Mouse (Mus musculus) gastrocnemius, adult 2 months (tissue): ENCODE measurements around the gene Pan2. TPM values are rescaled to one million over a fixed set of nuclear protein-coding genes. Genes with fewer than 3 reads are reported as not detected.

ENCODE experiments used
- DNase-seq: peaks from one replicate; pipeline ENCODE4 v3.0.0; 2022
- H3K27ac ChIP-seq: fragments of 200-600 bp; 2 replicates; pipeline ENCODE4 v1.8.1; 2022; ENCODE audit warnings: mild to moderate bottlenecking
- H3K4me3 ChIP-seq: fragments of 200-600 bp; 2 replicates; pipeline ENCODE4 v1.8.1; 2022; ENCODE audit warnings: mild to moderate bottlenecking, moderate library complexity
- CTCF ChIP-seq: fragments of 200-600 bp; IDR thresholded peaks from 2 replicates; pipeline ENCODE4 v1.8.1; 2022; ENCODE audit warnings: antibody characterized with exemption, mild to moderate bottlenecking, moderate library complexity
- intact Hi-C: fragments of 180-260 bp; cut with DNase I; formaldehyde crosslinking; loops from one replicate; pipeline ENCODE4 v1.15.1; 2025
- total RNA-seq, 2 experiments: library from RNA; stranded (reverse); gene quantifications; 2 replicates each; pipeline ENCODE4 v1.2.3; 2021

Pan2 gene
- total RNA-seq, 2 experiments from 2014 or later, result 5.1 to 5.3 TPM

DNA sequence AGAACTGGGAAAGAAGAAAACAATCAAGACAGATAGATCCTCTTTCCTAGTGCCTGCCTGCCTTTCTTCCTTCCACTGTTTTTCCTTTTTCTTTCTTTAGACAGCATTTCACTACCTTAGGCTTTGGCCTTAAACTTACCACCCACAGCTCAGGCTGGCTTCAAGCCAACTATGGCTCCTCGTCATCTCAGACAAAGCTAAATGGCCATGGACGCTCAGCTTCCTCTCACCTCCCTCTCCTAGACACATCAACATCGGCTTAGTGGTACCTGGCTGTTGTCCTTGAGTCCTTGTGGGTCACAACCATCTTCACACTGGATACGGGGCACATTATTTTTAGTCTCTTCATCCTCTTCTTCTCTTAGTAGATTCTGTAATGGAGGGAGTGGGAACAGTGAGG, 5.9 kb upstream of the Pan2 start:
- Histone ChIP-seq H3K4me3 (no peak overlapping the region), H3K27ac (no peak overlapping the region)
- DNase-seq, result no peak
- TF ChIP-seq CTCF, result no peak
- intact Hi-C loops, result no loop called here

DNA sequence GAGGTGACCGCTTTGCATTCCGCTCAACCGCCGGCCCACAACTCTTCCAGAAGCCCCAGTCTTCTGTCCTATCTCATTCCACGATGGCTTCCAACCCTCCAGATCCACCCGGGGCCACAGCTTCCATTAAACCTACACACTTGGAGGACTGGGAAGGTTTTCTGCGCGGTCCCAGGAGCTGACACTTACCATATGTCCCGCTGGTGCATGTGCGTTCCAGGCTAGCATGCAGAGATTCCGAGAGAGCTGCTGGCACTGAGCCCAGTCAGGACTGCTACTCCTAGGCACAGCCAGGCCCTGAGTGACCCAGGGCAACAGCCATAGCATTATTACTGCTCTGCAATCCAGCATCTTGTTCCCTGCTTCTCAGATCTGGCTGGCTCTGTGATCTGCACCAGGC, 5.5 kb upstream of the Pan2 start:
- no peak for TF ChIP-seq CTCF
- no peak overlapping the region for H3K27ac ChIP-seq
- H3K4me3 ChIP-seq, result no peak overlapping the region
- no peak for DNase-seq
- intact Hi-C loops, result no loop called here

DNA sequence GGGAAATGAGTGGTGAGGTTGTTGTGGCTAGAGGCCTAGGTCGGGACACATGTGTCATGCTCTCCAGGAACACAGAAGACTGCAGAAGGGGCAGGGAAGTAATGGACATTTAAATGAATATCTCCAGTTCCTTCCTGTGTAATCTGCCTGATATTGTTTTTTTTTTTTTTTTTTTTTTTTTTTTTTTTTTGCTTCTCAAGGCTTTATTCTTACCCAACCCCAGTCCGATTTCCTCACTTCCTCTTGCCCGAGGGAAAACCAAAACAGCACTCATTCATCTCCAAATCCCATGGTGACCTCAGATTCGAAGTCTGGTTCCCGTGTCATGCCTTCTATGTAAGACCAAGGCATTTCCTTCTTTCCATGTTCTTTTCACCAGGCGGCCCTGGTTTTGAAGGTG, 4.9 kb upstream of the Pan2 start:
- TF ChIP-seq CTCF, result no peak
- H3K4me3 ChIP-seq, result no peak overlapping the region
- intact Hi-C loops, result no loop called here
- H3K27ac ChIP-seq, result no peak overlapping the region
- DNase-seq, result no peak

DNA sequence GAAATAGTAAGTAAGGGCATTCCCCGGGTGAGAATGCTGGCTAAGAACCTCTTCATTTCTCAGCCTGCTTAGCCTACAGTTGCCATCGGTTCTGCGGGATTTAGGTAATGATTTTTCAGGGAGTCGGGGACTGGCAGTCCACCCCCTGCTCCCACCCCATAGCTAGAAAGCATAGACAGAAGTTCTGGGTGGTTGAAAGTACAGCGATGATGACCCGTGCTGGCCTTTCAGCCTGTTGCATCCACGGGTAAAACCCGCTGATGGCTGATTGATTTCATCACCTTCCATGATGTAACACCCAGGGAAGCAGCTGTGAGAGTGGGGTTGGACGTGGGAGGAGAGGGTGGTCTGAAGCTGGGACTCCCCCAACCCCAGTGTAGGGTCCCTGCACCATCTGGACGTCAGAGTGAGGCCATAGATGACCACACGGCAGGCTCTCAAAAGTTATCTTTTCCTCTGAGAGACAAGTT, 4.4 kb upstream of the Pan2 start, which contains the start of gene Il23a:
Il23a (minus strand) TSS at position 51 of the 470 bp plus-strand sequence.
- no peak for DNase-seq
- Histone ChIP-seq H3K27ac (no peak within 1 kb of the TSS), H3K4me3 (no peak within 1 kb of the TSS)
- intact Hi-C loops, result no loop called here
- TF ChIP-seq CTCF, result no peak

DNA sequence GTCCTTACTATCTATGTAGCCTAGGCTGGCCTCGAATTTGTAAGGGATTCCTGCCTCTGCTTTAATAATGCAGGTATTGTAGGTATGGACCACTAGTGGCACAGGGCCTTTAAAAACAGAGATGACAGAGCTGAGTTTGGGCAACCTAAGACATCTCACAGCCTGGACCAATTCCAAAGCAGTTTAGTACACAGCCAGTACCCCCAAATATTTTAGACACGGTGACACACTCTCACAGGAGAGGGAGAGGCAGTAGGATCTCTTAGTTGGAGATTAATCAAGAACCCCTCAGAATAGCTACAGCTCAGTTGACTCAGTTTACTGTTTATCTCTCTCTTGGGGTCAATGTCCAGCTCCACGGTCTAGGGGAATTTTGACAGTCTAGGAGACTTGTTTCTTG, 778 bp upstream of the Pan2 start:
- H3K27ac ChIP-seq, result peak overlapping the region; percentile 100
- H3K4me3 ChIP-seq, result peak overlapping the region; percentile 72
- no peak for TF ChIP-seq CTCF
- intact Hi-C loops, result no loop called here
- DNase-seq, result no peak

DNA sequence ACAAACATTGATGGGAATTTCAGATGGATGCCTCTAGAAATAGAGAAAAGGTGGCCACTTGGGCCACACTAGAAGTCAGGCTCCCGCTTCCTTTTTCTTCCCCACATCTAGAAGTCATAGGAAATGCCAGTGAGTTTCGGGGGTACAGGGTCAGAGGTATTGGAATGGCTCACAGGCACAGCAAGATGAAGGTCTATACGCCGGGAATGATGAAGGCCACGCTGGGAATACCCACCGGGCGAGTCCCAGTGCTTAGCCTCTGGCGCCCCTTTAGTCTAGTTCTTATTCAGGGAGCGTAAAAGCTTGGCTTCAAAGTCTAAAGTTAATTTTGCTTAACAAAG, 380 bp upstream of the Pan2 start:
- Histone ChIP-seq H3K4me3 (peak overlapping the region; percentile 72), H3K27ac (peak overlapping the region; percentile 100)
- intact Hi-C loops, result no loop called here
- no peak for TF ChIP-seq CTCF
- DNase-seq, result no peak

DNA sequence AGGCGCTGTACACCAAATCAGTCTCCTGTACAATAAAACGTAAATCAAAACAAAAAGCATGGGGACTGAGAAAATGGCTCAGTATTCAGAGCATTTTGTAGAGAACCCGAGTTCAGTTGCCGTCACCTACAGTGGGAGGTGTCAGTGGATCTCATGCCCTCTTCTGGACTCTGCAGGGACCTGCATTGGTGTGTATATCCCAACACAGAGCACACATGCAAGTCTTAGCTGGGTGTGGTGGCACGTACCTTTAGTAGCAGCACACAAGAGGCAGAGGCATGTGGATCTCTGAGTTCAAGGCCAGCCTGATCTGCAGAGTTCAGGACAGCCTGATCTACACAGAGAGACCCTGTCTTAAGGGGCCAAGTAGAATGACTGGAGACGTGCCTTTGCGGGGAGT, 6.5 kb downstream of the Pan2 start:
- no peak for DNase-seq
- Histone ChIP-seq H3K4me3 (no peak overlapping the region), H3K27ac (no peak overlapping the region)
- no peak for TF ChIP-seq CTCF
- intact Hi-C loops, result no loop called here

DNA sequence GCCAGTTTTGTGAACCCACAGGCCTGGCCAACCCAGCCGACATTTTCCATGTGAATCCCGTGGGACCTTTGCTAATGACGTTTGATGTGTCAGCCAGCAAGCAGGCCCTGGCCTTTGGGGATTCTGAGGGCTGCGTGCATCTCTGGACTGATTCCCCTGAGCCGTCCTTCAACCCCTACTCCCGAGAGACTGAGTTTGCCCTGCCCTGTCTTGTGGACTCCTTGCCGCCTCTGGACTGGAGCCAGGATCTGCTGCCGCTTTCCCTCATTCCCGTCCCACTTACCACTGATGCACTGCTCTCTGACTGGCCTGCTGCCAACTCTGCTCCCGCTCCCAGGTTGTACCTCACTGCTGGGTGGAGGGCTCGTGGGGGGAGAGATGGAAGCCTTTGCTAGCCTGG, 7.0 kb downstream of the Pan2 start:
- no peak for TF ChIP-seq CTCF
- no peak overlapping the region for H3K4me3 ChIP-seq
- DNase-seq, result no peak
- no peak overlapping the region for H3K27ac ChIP-seq
- intact Hi-C loops, result no loop called here

DNA sequence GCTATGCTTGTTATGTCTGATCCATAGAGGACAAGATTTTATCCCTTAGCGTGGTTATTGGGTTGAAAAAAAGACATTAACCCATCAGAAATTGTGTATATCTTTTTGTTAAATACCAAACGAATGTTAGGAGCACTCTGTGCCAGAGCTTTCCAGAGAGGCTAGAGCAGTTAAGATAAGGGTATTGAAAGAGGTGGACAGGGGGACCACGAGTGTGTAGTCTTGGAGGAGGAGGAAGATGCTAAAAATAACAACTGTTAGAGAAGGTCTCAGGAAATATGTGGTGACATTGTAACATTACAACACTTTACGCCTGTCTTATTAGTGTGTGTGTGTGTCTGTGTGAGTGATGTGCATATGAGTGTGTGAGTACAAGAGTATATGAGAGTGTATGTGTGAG, 7.8 kb downstream of the Pan2 start:
- intact Hi-C loops, result no loop called here
- H3K27ac ChIP-seq, result no peak overlapping the region
- DNase-seq, result no peak
- no peak for TF ChIP-seq CTCF
- H3K4me3 ChIP-seq, result no peak overlapping the region

DNA sequence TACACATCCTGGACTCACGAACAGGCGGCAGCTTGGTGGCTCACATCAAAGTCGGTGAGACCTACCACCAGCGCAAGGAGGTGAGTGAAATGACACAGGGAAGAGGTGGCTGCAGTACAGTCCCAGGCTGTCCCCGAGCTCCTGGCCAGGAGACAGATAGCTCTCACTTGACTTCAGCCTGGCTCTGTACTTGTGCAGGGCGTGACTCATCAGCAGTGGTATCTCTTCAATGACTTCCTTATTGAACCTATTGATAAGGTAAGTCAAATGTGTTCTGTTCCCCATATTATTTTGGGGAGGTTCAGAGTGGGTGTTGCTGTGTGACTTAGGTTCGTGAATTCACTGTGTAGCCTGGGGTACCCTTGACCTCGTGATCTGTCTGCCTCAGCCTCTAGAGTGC, 12.4 kb downstream of the Pan2 start:
- intact Hi-C loops, result no loop called here
- no peak for TF ChIP-seq CTCF
- H3K27ac ChIP-seq, result no peak overlapping the region

DNA sequence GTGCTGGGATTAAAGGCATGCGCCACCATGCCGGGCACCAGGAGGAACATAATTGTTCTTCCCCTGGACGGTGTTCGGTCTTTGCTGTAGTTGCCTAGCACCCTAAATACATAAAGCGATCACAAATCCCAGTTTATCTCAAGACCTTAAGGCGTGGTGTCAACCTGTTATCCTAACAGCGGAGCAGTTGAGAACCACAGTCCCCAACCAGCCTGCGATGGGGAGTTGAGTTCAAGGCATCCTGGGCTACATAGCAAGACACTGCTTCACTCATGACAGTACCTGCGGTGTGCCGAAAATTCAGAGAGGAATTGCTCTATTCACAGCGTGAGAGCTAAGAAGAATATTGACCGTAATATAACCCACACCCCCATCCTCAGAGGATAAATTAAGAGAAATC, 18.5 kb downstream of the Pan2 start:
- intact Hi-C loops, result no loop called here
- peak overlapping the region; percentile 99 for H3K27ac ChIP-seq
- peak overlapping the region; percentile 85 for H3K4me3 ChIP-seq
- no peak for DNase-seq
- TF ChIP-seq CTCF, result no peak

More for the DNA sequence above, 12.4 kb downstream of the Pan2 start:
- H3K4me3 ChIP-seq, result no peak overlapping the region
- no peak for DNase-seq

DNA sequence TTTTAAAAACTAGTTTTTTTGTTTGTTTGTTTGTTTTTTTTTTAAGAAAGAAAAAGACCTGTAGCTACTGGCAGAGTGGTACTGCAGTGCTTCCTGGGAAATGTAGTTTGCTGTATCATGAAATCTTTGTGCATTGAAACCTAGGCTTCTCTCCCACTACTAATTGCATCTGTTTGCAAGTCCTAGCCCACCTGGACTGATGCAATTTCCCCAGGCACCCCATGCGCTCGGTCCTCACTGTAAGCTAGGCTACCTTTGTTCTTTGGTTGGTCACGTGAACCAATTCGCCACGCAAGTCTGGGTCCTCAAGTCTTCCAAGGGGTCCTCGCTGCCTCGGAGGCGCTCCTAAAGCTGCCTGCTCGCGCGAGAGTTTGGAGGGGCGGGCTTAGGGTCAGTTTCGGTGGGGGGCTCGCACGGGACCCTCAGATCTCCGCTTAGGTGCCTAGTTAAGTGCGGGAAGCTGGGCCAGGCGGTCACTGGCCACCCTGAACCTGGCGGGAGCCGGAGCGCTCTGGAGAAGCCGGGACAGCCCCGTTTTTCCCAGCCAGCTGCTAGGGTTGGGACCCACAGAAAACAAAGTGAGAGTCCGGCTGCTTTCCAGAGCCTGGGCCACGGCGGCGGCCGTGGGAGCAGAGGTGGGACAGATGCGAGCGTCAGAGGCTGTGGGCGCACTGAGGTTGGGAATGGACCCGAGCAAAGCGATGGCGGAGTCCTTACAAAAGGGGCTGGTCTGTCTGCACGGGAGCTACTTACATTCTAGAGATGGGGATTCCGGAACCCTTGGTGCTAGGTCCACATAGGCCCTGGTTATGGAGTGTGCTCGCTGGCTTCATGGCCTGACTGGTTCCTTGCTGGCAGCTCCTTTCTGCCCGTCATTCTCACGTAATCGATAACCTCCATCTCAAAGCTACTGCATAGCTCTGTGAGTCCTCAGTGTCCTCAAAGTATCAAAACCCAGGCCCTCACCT, 19.3 kb downstream of the Pan2 start, which contains the start of gene Cnpy2:
Cnpy2 (plus strand) TSS at position 319 of the 968 bp plus-strand sequence.
- peak within 1 kb of the TSS; percentile 85 for H3K4me3 ChIP-seq
- TF ChIP-seq CTCF, result no peak
- intact Hi-C loops, result no loop called here
- DNase-seq, result peak; percentile 89
- H3K27ac ChIP-seq, result peak within 1 kb of the TSS; percentile 99

DNA sequence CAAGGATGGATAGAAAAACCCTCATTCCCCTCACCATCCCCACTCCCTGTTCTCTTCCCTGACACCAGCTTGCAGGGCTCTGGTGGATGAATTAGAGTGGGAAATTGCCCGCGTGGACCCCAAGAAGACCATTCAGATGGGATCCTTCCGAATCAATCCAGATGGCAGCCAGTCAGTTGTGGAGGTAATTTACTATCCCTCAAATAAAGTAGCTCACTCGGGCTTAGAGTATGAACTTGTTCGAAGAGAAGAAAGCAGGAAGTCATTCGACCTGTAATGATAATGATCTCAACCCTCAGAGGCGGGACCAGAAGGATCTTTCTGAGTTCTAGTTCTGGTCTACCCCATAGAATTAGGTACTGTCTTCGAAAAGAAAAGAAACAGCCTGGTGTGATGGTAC, 20.4 kb downstream of the Pan2 start:
- intact Hi-C loops, result no loop called here
- DNase-seq, result no peak
- no peak for TF ChIP-seq CTCF
- H3K27ac ChIP-seq, result peak overlapping the region; percentile 99
- peak overlapping the region; percentile 85 for H3K4me3 ChIP-seq

DNA sequence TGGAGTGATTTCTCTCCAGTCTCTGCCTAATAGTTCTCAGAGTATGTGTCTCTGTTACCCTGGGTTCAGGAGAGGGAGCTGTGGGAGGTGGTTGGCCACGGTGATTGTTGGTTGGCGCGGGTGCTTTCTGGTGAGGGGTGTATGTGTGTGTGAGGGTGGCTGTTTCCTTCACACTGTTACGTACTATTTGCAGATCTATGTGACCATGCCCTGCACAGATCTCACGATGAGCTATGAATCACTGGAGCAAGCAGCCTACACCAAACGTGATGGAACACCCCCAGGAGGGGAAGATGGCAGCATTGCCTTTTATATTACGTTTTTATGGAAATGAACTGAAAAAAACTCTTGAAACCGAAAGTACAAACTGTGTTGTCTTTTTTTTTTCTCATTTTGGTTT, 23.7 kb downstream of the Pan2 start:
- TF ChIP-seq CTCF, result no peak
- intact Hi-C loops, result no loop called here
- H3K27ac ChIP-seq, result no peak overlapping the region
- H3K4me3 ChIP-seq, result no peak overlapping the region
- DNase-seq, result no peak
